Mouse (Mus musculus) E14TG2a.4 (cell line): ENCODE measurements at regions not wholly inside any gene's neighbourhood (a gene's known extent, or its start where the extent isn't known, plus 50 kb on each side); places are given as distances from the start of the nearest gene placed in this dataset.

ENCODE experiments used
- CTCF ChIP-seq: conservative IDR thresholded peaks from 2 replicates; pipeline ENCODE4 v1.5.1; 2014; ENCODE audit warnings: low read length
- NANOG ChIP-seq: IDR thresholded peaks from 2 replicates; pipeline ENCODE4 v1.6.1; 2014; ENCODE audit warnings: borderline replicate concordance, low read length, mixed read lengths
- POU5F1 ChIP-seq: IDR thresholded peaks from 2 replicates; pipeline ENCODE4 v1.6.1; 2014; ENCODE audit warnings: low read length, borderline replicate concordance

- TF ChIP-seq CTCF (no peak), POU5F1 (no peak), NANOG (no peak)
These were observed 124.3 kb upstream of the Haao start for GRCm38 (mm10) chr17:83972026-83972425.
